Mouse (Mus musculus) liver, adult 2 months (tissue): ENCODE results near the gene Stx17. TPM values are rescaled to one million over a fixed set of nuclear protein-coding genes. Genes with fewer than 3 reads are reported as not detected.

ENCODE experiments used
- DNase-seq: peaks from one replicate; pipeline ENCODE4 v3.0.0-alpha.2; 2011; ENCODE audit warnings: low read depth, low spot score; ENCODE audit errors: extremely low read depth
- H3K27ac ChIP-seq: fragments of 200-500 bp; replicated peaks from 2 replicates; pipeline ENCODE4 v1.5.1; 2012; ENCODE audit warnings: low read depth, mild to moderate bottlenecking, control low read depth, inconsistent platforms, low read length; ENCODE audit not compliant: insufficient read depth
- H3K27me3 ChIP-seq: fragments of 200-500 bp; 2 replicates; pipeline ENCODE4 v1.6.1; 2012; ENCODE audit warnings: mild to moderate bottlenecking, moderate library complexity, low read length, inconsistent platforms; ENCODE audit not compliant: control insufficient read depth, insufficient read depth
- H3K36me3 ChIP-seq: fragments of 200-500 bp; 2 replicates; pipeline ENCODE4 v1.6.1; 2012; ENCODE audit warnings: low read length, inconsistent platforms; ENCODE audit not compliant: control insufficient read depth, insufficient read depth
- H3K4me1 ChIP-seq: fragments of 200-500 bp; 2 replicates; pipeline ENCODE4 v1.6.1; 2011; ENCODE audit warnings: low read length; ENCODE audit not compliant: control insufficient read depth, insufficient read depth
- H3K4me3 ChIP-seq: fragments of 200-500 bp; 2 replicates; pipeline ENCODE4 v1.5.1; 2011; ENCODE audit warnings: low read depth, mild to moderate bottlenecking, control low read depth, low read length, moderate library complexity; ENCODE audit not compliant: insufficient read depth
- H3K79me2 ChIP-seq: fragments of 200-500 bp; 2 replicates; pipeline ENCODE4 v1.6.1; 2012; ENCODE audit warnings: inconsistent platforms, mild to moderate bottlenecking, low read length, moderate library complexity; ENCODE audit not compliant: control insufficient read depth, insufficient read depth
- H3K9ac ChIP-seq: fragments of 200-500 bp; 2 replicates; pipeline ENCODE4 v1.6.1; 2012; ENCODE audit warnings: low read depth, mild to moderate bottlenecking, control low read depth, inconsistent platforms, low read length
- CTCF ChIP-seq: fragments of 200-500 bp; IDR thresholded peaks from 2 replicates; pipeline ENCODE4 v1.5.1; 2011; ENCODE audit warnings: low read depth, low read length, control low read depth
- POLR2A ChIP-seq: fragments of 200-500 bp; IDR thresholded peaks from 2 replicates; pipeline ENCODE4 v1.6.1; 2011; ENCODE audit warnings: low read length, control low read depth; ENCODE audit not compliant: insufficient read depth; ENCODE audit errors: extremely low read depth
- WGBS: fragments of 180-500 bp; shearing (Covaris S2); methylation state at CpG from one replicate; pipeline ENCODE4 v1.1.7; 2018; 5-methylcytosine and 5-hydroxymethylcytosine counted together
- polyA plus RNA-seq: library from polyadenylated mRNA; depleted of rRNA; stranded (reverse); fragments of >200 nt; gene quantifications from 2 replicates; pipeline ENCODE4 v1.2.3, GENCODE M21; 2012
- total RNA-seq: library from RNA; depleted of rRNA; stranded (reverse); fragments of >200 nt; gene quantifications from 2 replicates; pipeline ENCODE4 v1.2.3, GENCODE M21; 2014

Stx17 gene
- total and polyA plus RNA-seq, 2 experiments, result 5.2 to 9.0 TPM

DNA sequence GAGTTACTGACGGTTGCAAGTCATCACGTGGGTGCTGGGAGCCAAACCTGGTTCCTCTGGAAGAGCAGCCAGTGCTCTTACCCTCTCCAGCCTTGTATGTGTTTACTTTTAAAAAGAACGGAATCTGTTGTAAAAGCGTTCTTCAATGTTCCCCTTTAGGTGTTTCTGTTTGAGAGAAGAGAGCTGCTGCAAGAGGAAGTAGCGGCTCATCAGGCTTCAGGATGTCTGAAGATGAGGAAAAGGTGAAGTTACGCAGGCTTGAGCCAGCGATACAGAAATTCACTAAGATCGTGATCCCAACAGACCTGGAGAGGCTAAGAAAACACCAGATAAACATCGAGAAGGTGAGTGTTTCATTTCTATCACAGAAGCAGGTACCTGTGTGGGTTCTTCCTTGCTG lies 6.9 kb downstream of the Stx17 start:
- Histone ChIP-seq H3K9ac (no peak overlapping the region), H3K79me2 (0 out of 2 replicates have a peak, but pooled peaks cover 5% of the 10 kb centered on the region), H3K4me1 (peaks cover 3% of the 10 kb centered on the region; the same call in 1 of the 2 replicates), H3K27ac (no peak overlapping the region), H3K36me3 (peaks cover 8% of the 10 kb centered on the region), H3K4me3 (no peak overlapping the region), H3K27me3 (no peaks in the 10 kb centered on the region)
- WGBS, result 94% methylated on average over 9 of the region's 9 CpGs
- DNase-seq, result no peak
- TF ChIP-seq POLR2A (no peak), CTCF (no peak)

DNA sequence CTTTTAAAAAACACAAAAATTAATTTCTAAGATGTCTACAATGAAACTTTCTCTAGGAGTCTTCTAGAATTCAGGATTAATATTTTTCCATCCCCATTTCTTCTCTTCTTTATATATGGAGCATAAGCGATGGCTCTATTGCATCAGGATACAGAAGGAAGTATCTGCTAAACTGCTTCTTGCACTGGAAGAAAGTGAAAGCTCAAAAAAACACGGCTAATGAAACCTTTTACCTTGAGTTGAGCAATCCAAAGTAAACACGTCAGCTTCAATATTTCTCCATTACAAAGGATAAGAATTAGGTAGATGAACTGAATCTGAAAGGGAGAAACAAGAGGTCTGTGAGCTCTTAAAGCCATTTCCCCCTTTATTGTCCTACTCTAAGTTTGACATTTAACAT lies 8.0 kb downstream of the Stx17 start:
- 31% methylated on average over 3 of the region's 3 CpGs for WGBS

DNA sequence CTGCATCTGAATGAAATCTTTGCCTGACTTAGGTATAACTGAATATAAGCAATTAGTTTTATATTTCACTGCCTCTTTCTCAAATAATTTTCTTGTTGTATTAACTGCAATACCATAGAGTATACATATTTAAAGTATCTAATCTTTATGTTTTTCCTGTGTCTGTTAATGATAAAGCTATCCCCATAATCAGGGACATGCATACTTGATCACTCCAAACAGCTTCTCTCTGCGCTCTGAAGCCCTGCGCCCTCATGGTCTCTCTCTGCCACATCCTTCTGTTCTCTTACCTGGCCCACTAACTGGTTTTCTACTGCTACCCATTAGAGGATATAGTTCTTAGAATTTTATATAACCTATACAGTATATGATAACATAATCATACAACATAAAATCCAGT lies 24.8 kb downstream of the Stx17 start:
- H3K4me1 ChIP-seq, result peaks cover 6% of the 10 kb centered on the region; the same call in 1 of the 2 replicates
- no peak for TF ChIP-seq POLR2A
- TF ChIP-seq CTCF, result no peak
- no peak overlapping the region for H3K9ac ChIP-seq
- H3K79me2 ChIP-seq, result peaks cover 3% of the 10 kb centered on the region; the same call in 1 of the 2 replicates
- WGBS, result 97% methylated on average over 2 of the region's 2 CpGs
- DNase-seq, result no peak
- no peak overlapping the region for H3K4me3 ChIP-seq
- H3K36me3 ChIP-seq, result no peaks in the 10 kb centered on the region
- H3K27me3 ChIP-seq, result no peaks in the 10 kb centered on the region
- H3K27ac ChIP-seq, result no peak overlapping the region

More for the DNA sequence above, 8.0 kb downstream of the Stx17 start:
- H3K9ac ChIP-seq, result no peak overlapping the region
- peaks cover 3% of the 10 kb centered on the region; the same call in 1 of the 2 replicates for H3K4me1 ChIP-seq
- H3K27me3 ChIP-seq, result no peaks in the 10 kb centered on the region
- H3K36me3 ChIP-seq, result peaks cover 11% of the 10 kb centered on the region
- H3K79me2 ChIP-seq, result 0 out of 2 replicates have a peak, but pooled peaks cover 5% of the 10 kb centered on the region
- TF ChIP-seq POLR2A (no peak), CTCF (no peak)
- H3K27ac ChIP-seq, result no peak overlapping the region
- H3K4me3 ChIP-seq, result no peak overlapping the region
- peak; percentile 81 for DNase-seq

DNA sequence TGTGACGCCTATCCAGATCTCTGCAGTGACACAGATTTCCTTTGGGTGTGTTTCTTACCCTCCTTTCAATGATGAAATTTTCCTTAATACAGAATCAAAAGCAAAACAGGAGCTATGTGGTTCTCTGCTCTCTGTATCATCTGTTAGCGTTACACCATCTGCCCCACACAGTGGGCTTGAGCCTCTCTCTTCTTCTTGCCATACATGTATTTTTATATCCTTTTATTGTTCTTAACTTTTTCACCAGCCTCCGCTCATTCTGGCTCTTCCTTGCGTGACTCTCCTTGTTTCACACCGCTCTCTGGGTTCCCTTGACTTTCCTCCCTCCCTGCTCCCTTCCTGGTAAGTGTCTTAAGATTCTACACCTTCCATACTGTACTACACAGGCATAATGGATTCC lies 28.5 kb downstream of the Stx17 start:
- Histone ChIP-seq H3K27ac (no peak overlapping the region), H3K9ac (no peak overlapping the region), H3K79me2 (peaks cover 3% of the 10 kb centered on the region; the same call in 1 of the 2 replicates), H3K4me1 (peaks cover 6% of the 10 kb centered on the region; the same call in 1 of the 2 replicates), H3K27me3 (no peaks in the 10 kb centered on the region), H3K36me3 (0 out of 2 replicates have a peak, but pooled peaks cover 1% of the 10 kb centered on the region), H3K4me3 (no peak overlapping the region)
- no peak for DNase-seq
- TF ChIP-seq CTCF (no peak), POLR2A (no peak)
- WGBS, result 96% methylated on average over 5 of the region's 5 CpGs

DNA sequence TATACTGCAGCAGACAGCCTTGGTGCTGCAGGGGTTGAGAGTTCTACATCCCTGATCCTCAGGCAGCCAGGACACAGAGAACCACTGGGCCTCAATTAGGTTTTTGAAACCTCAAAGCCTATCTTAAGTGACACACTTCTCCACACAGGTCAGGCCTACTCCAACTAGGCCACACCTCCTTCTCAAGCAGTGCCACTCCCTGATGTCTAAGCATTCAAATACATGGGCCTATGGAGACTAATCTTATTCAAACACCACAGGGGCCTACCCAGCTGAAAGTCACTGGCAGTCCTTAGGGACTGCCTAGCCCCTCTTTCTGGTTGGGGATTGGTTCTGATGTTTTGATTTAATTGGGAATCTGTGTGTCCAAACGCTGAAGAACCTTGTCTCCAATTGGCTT lies 31.1 kb downstream of the Stx17 start:
- WGBS, result 83% methylated on average over 1 of the region's 1 CpGs
- no peak overlapping the region for H3K27ac ChIP-seq
- TF ChIP-seq CTCF, result no peak
- no peak for TF ChIP-seq POLR2A
- no peak overlapping the region for H3K4me3 ChIP-seq
- no peaks in the 10 kb centered on the region for H3K27me3 ChIP-seq
- H3K36me3 ChIP-seq, result peaks cover 8% of the 10 kb centered on the region
- no peak overlapping the region for H3K9ac ChIP-seq
- H3K79me2 ChIP-seq, result peaks cover 3% of the 10 kb centered on the region; the same call in 1 of the 2 replicates
- no peak for DNase-seq
- peaks cover 6% of the 10 kb centered on the region; the same call in 1 of the 2 replicates for H3K4me1 ChIP-seq

DNA sequence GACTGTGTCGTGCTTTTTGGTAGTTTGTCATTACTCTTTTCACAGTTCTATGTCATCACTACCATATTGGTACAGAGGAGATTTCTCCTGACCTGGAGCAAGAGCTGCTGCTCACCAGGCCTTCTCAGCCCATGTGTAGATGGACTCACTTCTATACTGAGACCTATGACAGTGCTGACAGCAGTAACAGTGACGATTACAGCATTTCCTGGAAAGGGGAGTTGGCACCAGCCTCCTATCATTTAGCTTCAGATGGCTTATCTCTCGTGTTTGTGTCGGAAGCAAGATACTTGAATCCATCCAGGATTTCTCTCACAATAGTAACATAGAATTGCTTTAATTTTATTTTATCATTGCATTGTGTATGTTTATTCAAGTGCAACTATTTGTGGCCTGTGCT lies 35.7 kb downstream of the Stx17 start:
- no peaks in the 10 kb centered on the region for H3K27me3 ChIP-seq
- H3K27ac ChIP-seq, result no peak overlapping the region
- H3K4me1 ChIP-seq, result no peaks in the 10 kb centered on the region
- H3K79me2 ChIP-seq, result no peaks in the 10 kb centered on the region
- H3K36me3 ChIP-seq, result peaks cover 12% of the 10 kb centered on the region
- TF ChIP-seq CTCF (no peak), POLR2A (no peak)
- H3K4me3 ChIP-seq, result no peak overlapping the region
- H3K9ac ChIP-seq, result no peak overlapping the region
- DNase-seq, result no peak
- WGBS, result 35% methylated on average over 4 of the region's 4 CpGs
